Mouse (Mus musculus) neural tube, embryonic 14.5 days (tissue): ENCODE results near the gene Kcna7. TPM values are rescaled to one million over a fixed set of nuclear protein-coding genes. Genes with fewer than 3 reads are reported as not detected.

Experiments used
- ATAC-seq: fragments of 200-750 bp; cut with Nextera tagmentation; 2 replicates; pipeline ENCODE4 v1.8.0; 2017; ENCODE audit warnings: low read depth, mild to moderate bottlenecking, moderate TSS enrichment, moderate library complexity
- H3K27ac ChIP-seq: fragments of 300-500 bp; sonication (generic); 2 replicates; pipeline ENCODE4 v1.5.1; 2014; ENCODE audit warnings: low read depth, mild to moderate bottlenecking, control low read depth, low read length, moderate library complexity, mixed read lengths
- H3K27me3 ChIP-seq: fragments of 300-500 bp; sonication (generic); 2 replicates; pipeline ENCODE4 v1.6.1; 2014; ENCODE audit warnings: low read length; ENCODE audit not compliant: control insufficient read depth, insufficient read depth
- H3K36me3 ChIP-seq: fragments of 300-500 bp; sonication (generic); 2 replicates; pipeline ENCODE4 v1.6.1; 2014; ENCODE audit warnings: low read length, mixed read lengths; ENCODE audit not compliant: control insufficient read depth, insufficient read depth
- H3K4me1 ChIP-seq: fragments of 300-500 bp; sonication (generic); 2 replicates; pipeline ENCODE4 v1.6.1; 2014; ENCODE audit warnings: low read length; ENCODE audit not compliant: control insufficient read depth, insufficient read depth
- H3K4me2 ChIP-seq: fragments of 300-500 bp; sonication (generic); 2 replicates; pipeline ENCODE4 v1.6.1; 2014; ENCODE audit warnings: mild to moderate bottlenecking, low read depth, low read length, control low read depth
- H3K4me3 ChIP-seq: fragments of 300-500 bp; sonication (generic); 2 replicates; pipeline ENCODE4 v1.5.1; 2014; ENCODE audit warnings: low read depth, low read length, control low read depth, mixed read lengths
- H3K9ac ChIP-seq: fragments of 300-500 bp; sonication (generic); replicated peaks from 2 replicates; pipeline ENCODE4 v1.6.1; 2014; ENCODE audit warnings: low read depth, mild to moderate bottlenecking, control low read depth, low read length, mixed read lengths
- H3K9me3 ChIP-seq: fragments of 300-500 bp; sonication (generic); 2 replicates; pipeline ENCODE4 v1.6.1; 2016; ENCODE audit warnings: low read length; ENCODE audit not compliant: control insufficient read depth
- WGBS: fragments of 180-500 bp; shearing (Covaris S2); extraction: QIAGEN DNeasy Blood & Tissue Kit; methylation state at CpG from one replicate; pipeline ENCODE4 v1.1.7; 2014; 5-methylcytosine and 5-hydroxymethylcytosine counted together
- polyA plus RNA-seq: library from polyadenylated mRNA; unstranded; fragments of >200 nt; fragmentation: Nextera tagmentation; extraction: Ambion mirVana; gene quantifications from 2 replicates; pipeline ENCODE4 v1.2.1, GENCODE M21; 2014

Kcna7 gene
- polyA plus RNA-seq, 1 experiment from 2014 or later: not detected

DNA sequence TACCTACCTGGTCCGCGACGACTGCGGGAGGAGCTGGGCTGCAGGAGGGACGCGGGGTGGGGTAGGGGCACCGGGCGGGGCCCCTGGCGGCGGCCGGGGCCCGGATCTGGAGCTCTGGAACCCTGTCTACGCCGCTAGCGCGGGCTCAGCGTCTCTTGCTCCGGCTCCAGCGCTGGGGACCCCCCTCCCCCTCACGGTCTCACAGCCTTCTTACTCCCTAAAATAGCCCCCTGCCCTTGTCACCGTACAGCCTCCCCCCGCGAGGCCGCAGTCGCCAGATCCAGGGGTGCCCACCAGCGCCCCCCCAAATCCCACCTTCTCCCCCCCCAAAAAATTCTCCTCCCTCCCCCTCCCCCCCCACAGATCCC is 38.8 kb upstream of the Kcna7 start, which contains the start of gene Ppfia3:
Gene Ppfia3, minus strand, starts transcription at position 368 of the 368 bp plus-strand sequence.
- Histone ChIP-seq H3K36me3 (no peaks in the 10 kb centered on the region), H3K27me3 (peaks cover 5% of the 10 kb centered on the region), H3K9me3 (no peaks in the 10 kb centered on the region), H3K4me2 (peak within 1 kb of the TSS; percentile 79), H3K4me3 (peak within 1 kb of the TSS; percentile 81), H3K4me1 (peaks cover 34% of the 10 kb centered on the region), H3K27ac (peak within 1 kb of the TSS; percentile 87), H3K9ac (peak within 1 kb of the TSS; percentile 95)
- ATAC-seq: peak; percentile 52
- WGBS: 2% methylated on average over 17 of the region's 26 CpGs

DNA sequence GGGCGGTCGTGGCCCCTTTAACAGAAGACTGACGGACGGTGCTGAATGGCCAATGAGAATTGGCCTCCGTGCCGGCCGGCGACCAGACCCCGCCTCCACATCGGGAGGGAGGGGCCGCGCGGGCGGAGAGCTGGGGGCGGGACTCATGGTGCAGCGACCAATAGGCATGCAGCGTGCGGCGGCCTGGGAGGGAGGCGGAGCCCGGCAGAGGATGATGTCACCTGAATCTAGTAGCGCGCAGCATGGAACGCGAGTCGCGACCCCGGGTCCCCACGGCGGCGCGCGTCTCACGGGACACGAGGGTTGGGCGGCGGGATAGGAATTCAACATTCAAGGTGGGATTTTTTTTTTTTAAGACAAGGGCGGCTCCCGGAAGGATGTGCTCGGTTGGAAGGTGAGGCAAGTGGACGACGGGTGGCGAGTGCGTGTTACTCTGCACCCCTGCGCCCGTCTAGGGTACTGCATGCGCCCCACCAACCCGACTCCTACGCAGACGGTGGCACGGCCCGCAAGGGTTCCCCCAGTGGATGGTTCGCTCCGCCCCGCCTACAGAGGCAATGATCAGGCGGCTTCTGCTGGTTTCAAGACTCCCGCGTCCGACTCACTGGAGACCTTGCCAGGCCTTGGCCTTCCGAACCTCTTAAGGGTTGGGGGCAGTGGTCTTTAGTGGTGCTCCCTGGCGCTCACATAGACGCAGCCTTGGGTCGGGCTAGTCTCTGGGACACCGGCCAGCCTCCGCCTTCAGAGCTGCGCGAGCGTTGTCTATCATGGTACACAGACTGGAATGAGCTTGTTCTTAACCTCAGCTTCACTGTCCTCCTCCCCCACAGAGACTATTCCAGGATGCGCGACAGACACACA is 38.2 kb upstream of the Kcna7 start:
- Histone ChIP-seq H3K9me3 (no peaks in the 10 kb centered on the region), H3K4me3 (peak overlapping the region; percentile 81), H3K27ac (peak overlapping the region; percentile 87), H3K4me1 (peaks cover 28% of the 10 kb centered on the region), H3K9ac (peak overlapping the region; percentile 95), H3K36me3 (no peaks in the 10 kb centered on the region), H3K4me2 (peak overlapping the region; percentile 79), H3K27me3 (peaks cover 5% of the 10 kb centered on the region)
- peak; percentile 89 for ATAC-seq
- WGBS: under 1% methylated on average over 68 of the region's 70 CpGs

DNA sequence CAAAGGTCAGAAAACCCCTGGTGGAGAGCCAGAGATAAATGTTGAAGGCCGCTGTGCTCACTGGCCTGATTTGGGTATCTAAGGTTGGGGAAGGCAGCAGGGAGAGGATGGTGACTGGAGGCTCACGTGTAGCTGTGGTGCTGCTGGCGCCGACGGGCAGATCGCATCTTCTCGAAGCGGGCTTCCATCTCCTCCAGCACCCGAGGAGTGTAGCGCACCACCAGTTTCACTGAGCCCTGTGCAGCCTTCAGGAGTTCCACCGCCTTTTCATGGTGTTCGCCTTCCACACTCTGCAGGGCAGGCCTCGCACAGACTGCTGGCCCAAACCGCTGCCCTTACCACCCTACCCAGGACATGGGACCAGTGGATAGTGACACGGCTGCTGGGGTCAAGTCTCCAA is 37.3 kb upstream of the Kcna7 start:
- Histone ChIP-seq H3K4me3 (peak overlapping the region; percentile 81; the same call in 1 of the 2 replicates), H3K9me3 (no peaks in the 10 kb centered on the region), H3K27ac (no peak overlapping the region), H3K36me3 (peaks cover 6% of the 10 kb centered on the region; the same call in 1 of the 2 replicates), H3K9ac (peak overlapping the region; percentile 65; the same call in 1 of the 2 replicates), H3K4me2 (peak overlapping the region; percentile 79), H3K27me3 (peaks cover 5% of the 10 kb centered on the region), H3K4me1 (peaks cover 27% of the 10 kb centered on the region)
- no peak for ATAC-seq
- 81% methylated on average over 15 of the region's 15 CpGs for WGBS

DNA sequence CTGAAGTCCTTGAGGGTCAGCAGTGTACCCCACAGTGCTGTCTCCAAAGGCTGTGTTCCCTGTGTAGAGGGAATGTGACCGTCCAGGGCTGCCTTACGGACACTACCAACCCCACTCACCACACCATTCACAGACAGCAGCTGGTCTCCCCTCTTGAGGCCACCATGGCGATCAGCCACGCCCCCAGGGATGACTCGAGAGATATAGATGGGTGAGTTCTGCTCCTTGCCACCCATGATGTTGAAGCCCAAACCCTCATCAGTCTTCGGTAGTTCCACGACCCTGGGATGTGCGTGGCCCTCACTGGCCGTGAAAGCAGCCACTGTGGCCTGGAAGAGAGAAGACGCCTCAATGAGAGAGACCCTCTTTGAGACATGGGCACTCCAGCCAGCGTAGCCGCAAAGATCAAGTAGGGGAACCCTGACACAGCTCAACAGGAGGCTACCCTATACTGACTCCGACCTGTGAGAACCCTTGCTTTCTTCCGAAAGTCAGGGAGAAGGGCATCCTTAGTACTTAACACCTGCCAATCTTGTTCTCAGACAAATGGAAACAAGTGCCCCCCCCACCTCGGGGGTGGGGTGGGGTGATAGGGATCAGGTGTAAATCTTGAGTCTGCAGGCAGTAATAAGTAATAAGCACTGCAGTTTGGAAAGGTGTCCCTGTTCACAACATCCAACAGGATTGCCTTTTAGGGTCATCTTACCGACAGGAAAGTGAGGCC is 36.3 kb upstream of the Kcna7 start:
- Histone ChIP-seq H3K27me3 (peaks cover 5% of the 10 kb centered on the region), H3K4me1 (peaks cover 27% of the 10 kb centered on the region), H3K27ac (no peak overlapping the region), H3K9ac (no peak overlapping the region), H3K4me3 (no peak overlapping the region; the same call in 1 of the 2 replicates), H3K4me2 (peak overlapping the region; percentile 79), H3K36me3 (peaks cover 11% of the 10 kb centered on the region; the same call in 1 of the 2 replicates), H3K9me3 (no peaks in the 10 kb centered on the region)
- ATAC-seq: no peak
- WGBS: 71% methylated on average over 16 of the region's 16 CpGs

DNA sequence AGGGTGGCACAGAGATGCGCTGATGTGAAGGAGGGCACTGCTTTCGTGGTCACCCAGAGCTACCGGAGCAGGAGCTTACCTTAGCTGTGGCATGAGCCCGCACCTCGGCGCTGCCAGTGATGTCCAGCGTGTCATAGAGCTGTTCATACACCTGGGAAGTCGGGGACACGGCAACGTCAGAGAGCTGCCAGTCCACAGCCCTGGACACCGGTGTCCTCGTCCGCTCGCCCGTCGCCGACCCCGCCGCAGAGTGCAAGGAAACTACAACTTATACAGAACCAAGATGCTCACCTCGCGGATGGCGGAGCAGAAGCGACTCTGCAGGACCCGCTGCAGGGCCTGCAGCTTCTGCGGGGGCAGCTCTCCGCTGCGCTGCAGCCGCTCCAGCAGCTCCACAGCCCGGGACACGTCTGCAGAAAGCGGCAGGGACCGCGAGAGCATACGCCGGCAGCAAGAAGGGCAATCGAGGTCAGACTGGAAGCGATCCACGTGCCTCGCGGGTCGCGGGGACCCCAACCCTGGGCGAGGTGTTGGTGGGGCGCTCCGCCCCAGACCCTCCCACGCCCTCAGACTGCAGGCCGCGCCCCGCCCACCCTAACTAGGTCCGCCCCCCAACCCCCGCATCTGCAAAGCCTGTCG is 35.5 kb upstream of the Kcna7 start:
- H3K9me3 ChIP-seq: no peaks in the 10 kb centered on the region
- H3K27me3 ChIP-seq: peaks cover 5% of the 10 kb centered on the region
- peaks cover 27% of the 10 kb centered on the region for H3K4me1 ChIP-seq
- WGBS: 11% methylated on average over 43 of the region's 52 CpGs
- H3K4me2 ChIP-seq: peak overlapping the region; percentile 79
- H3K27ac ChIP-seq: no peak overlapping the region
- H3K9ac ChIP-seq: peak overlapping the region; percentile 46
- H3K36me3 ChIP-seq: peaks cover 11% of the 10 kb centered on the region; the same call in 1 of the 2 replicates
- no peak; the same call in none of the 2 replicates for ATAC-seq
- H3K4me3 ChIP-seq: peak overlapping the region; percentile 46

DNA sequence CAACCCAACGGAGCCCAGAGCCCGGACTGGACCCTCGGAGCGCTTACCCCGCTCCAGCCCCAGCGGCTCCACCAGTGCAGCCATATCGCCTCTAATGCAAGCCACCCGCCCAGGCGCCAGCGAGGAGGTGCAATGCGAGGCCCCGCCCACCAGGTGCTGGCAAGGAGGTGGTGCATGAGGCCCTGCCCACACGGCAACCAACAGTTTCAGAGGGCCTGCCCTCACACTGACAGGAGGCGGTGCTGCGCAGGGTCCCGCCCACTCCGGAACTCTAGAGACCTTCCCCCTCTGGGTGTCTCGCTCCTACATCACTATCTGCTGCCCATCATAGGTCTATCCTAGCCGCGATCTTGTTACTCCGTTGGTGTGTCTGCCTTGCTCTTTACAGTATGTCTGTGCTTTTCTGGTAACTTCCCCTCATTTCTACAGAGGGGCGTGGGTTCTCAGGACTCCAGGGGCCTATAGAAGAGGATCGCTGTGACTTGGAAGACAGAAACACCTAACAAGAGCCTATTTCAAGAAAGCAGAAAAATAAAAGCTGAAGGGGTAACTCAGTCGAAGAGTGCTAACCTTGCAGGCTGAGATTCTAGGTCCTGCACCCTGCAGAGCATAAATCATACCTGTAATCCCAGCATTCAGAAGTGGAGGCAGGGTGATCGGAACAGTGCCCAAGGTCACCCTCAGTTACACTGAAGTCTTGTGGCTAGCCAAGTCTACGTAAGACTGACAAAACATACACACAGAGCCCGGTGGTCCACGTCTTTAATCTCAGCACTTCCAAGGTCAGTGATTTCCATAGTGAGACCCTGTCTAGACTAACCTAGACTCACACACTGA is 34.8 kb upstream of the Kcna7 start, which contains the start of gene Lin7b:
Gene Lin7b, minus strand, starts transcription at position 109 of the 837 bp plus-strand sequence.
- H3K27ac ChIP-seq: no peak within 1 kb of the TSS
- H3K9me3 ChIP-seq: no peaks in the 10 kb centered on the region
- H3K27me3 ChIP-seq: peaks cover 5% of the 10 kb centered on the region
- 9% methylated on average over 28 of the region's 28 CpGs for WGBS
- H3K4me2 ChIP-seq: peak within 1 kb of the TSS; percentile 79
- H3K4me3 ChIP-seq: peak within 1 kb of the TSS; percentile 46
- peaks cover 20% of the 10 kb centered on the region for H3K4me1 ChIP-seq
- peak; percentile 57 for ATAC-seq
- peaks cover 14% of the 10 kb centered on the region for H3K36me3 ChIP-seq
- H3K9ac ChIP-seq: peak within 1 kb of the TSS; percentile 46

DNA sequence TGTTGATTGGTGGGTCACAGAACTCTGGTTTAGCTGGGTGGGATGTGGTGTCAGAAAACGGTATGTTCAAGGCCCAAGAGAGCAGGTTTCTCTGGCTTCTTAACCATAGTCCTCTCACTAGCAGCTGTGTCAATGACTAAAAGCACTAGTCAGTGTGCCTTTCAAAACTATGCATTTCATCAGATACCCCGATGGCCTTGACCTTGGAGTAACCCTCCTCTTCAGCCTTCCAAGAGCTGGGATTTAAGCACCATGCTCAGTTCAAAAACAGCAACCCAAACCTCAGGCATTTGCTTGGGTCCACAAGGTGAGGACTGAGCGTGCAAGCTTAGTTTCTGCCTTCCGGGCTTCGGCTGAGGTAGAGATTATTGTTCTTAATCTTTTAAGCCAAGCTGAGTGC is 33.1 kb upstream of the Kcna7 start:
- Histone ChIP-seq H3K4me3 (no peak overlapping the region), H3K9ac (no peak overlapping the region), H3K27me3 (peaks cover 5% of the 10 kb centered on the region), H3K4me2 (no peak overlapping the region), H3K9me3 (no peaks in the 10 kb centered on the region), H3K27ac (no peak overlapping the region), H3K36me3 (peaks cover 31% of the 10 kb centered on the region), H3K4me1 (peaks cover 19% of the 10 kb centered on the region)
- ATAC-seq: no peak
- WGBS: 91% methylated on average over 5 of the region's 5 CpGs

DNA sequence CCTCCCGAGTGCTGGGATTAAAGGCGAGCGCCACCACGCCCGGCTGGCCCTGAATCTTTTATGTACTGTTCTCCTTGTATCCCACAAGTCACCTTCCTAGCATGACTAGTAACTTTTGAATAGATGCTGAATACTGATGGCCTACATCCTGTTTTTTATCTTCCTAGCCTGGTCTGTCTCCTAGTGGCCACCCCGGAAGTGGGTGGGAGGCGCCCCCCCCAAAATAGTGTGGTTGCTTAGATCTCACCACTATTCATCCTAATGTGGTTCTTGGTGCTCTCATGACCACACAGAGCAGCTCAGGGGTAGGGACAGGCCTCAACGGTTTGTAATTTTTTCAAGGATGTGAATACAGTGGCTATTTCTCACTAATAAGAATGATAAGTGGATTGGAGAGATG is 30.8 kb upstream of the Kcna7 start:
- no peaks in the 10 kb centered on the region for H3K27me3 ChIP-seq
- no peak overlapping the region for H3K4me2 ChIP-seq
- H3K4me3 ChIP-seq: no peak overlapping the region
- peaks cover 52% of the 10 kb centered on the region for H3K36me3 ChIP-seq
- H3K9ac ChIP-seq: no peak overlapping the region
- 95% methylated on average over 8 of the region's 8 CpGs for WGBS
- H3K4me1 ChIP-seq: peaks cover 10% of the 10 kb centered on the region; the same call in 1 of the 2 replicates
- no peaks in the 10 kb centered on the region for H3K9me3 ChIP-seq
- ATAC-seq: no peak
- H3K27ac ChIP-seq: no peak overlapping the region
